Mouse (Mus musculus): ENCODE results near the gene H2al2a. TPM values are rescaled to one million over a fixed set of nuclear protein-coding genes. Genes with fewer than 3 reads are reported as not detected.

H2al2a gene
- not detected for total RNA-seq (2023)

DNA sequence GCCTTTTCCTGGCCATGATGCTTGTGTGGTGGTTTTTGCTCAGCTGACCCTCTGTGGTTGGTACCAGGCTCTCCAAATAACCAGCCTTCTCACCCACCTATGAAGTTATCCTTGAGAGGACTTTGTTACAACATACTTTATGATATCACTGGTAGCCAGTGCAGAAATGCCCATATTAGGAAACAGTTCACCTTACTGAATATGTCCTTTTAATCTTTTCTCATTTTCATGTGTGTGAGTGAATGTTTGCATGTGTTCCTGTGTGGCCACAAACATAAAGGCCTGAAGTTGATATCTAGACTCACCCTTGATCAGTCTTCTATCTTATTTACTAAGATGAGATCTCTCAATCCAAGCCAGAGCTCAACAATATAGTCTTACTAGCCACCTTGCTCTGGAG is at the start of gene H2al2a:
TSS of gene H2al2a (minus strand) at position 101 of the 400 bp plus-strand sequence.

DNA sequence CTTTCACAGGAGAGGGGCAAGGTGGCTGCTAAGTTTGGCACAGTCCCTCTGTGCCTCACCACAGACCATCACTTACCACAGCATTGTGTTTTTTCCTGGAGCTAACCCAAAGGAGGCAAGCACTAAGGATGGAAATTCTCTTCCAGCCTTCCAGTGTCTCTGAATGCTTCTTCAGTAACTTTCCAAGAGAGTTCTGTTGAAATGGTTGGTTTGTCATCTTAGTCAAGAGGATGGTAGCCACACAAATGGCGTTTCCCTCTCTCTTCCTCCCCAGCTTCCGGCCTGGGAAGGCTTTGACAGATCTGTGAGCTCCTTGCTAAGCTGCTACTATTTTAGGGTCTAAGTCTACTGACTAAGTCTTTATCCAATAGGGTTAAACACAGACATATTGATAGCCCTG is 40.7 kb upstream of the H2al2a start, which contains the start of gene A930004D18Rik:
TSS of gene A930004D18Rik (minus strand) at position 247 of the 400 bp plus-strand sequence.

Other genes with a start within 250 kb of the H2al2a start
- gene A930004D18Rik, start 40.8 kb upstream of the H2al2a start, total RNA-seq (2023), result not detected
- under 1 TPM in 1 of 2 experiments, not detected in 1; 0.15 TPM for gene Skida1, start 52.1 kb upstream of the H2al2a start, total RNA-seq (2023)
- gene Mllt10, start 58.3 kb upstream of the H2al2a start, total RNA-seq (2023), result 10 to 100 TPM; 83.9 to 86.0 TPM

Measured in neutrophil, adult 83 days (primary cell).